Mouse (Mus musculus): ENCODE data around the gene Elk4. TPM values are rescaled to one million over a fixed set of nuclear protein-coding genes. Genes with fewer than 3 reads are reported as not detected.

Elk4 gene
- total and polyA plus RNA-seq, 3 experiments: 16.8 to 18.9 (median 17.4) TPM

DNA sequence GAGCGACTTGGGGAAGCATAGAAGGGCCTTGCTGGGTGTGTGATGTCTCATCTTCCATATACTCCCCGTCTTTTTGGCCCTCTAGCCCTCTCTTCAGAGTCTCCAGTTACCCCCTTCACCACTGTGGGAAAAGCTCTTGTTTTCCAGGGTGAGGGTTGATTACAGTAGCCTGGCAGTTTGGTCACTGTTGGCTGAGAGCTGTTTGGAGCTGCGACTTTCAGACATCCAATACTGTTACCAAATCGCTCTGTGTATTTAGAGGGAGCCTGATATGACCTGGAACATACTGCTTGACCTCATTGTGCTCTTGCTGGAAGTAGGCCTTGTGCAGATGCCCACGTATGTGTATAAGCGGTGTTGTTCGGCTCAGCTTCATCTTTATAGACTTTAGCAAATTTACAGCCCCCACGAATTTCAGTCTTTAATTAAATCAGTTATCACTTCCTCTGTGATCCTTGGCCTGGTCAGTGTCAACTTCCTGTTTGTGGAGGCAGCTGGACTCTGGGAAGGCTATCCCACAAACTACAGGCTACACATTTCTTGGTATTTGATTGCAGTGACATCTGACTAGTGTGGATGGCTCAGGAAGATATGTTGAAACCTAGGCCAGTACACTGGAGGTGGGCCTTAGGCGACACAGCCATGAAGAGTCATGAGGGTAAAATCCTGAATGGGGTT is 17.2 kb upstream of the Elk4 start:
- H3K27me3 ChIP-seq (replicated peaks): no peaks in the 10 kb centered on the region
- no peak overlapping the region for H3K4me2 ChIP-seq (ENCODE audit: insufficient read depth, low read depth, poor library complexity, severe bottlenecking)
- no peaks in the 10 kb centered on the region for H3K36me3 ChIP-seq (replicated peaks in 1 of 2; ENCODE audit: control insufficient read depth in 1 of 2, insufficient read depth in 1 of 2, low read length in 1 of 2)
- dilution Hi-C loops (cut with MboI; ENCODE audit: extremely low pct_ligation_motif_present, extremely low pct_unique_long_range_greater_than_20kb, low sequenced_read_pairs): no loop called here
- H3K4me1 ChIP-seq (ENCODE audit: control insufficient read depth in 1 of 2, insufficient read depth in 2 of 2): peaks cover 7 to 19% of the 10 kb centered on the region in 2 experiments
- H3K9me3 ChIP-seq (replicated peaks; ENCODE audit: low read length): no peaks in the 10 kb centered on the region
- in situ Hi-C loops (cut with MboI; ENCODE audit: low pct_ligation_motif_present, low pct_unique_long_range_greater_than_20kb, low sequenced_read_pairs): no loop called here
- TF ChIP-seq USF2 (conservative IDR thresholded peaks at IDR 0.05; ENCODE audit: low read depth, low read length) (no peak), RCOR1 (conservative IDR thresholded peaks at IDR 0.05; ENCODE audit: low read depth, low read length) (no peak), GABPA (IDR thresholded peaks at IDR 0.05; ENCODE audit: insufficient replicate concordance, low read depth, low read length) (no peak), POLR2A (IDR thresholded peaks at IDR 0.05; ENCODE audit: low read depth, low read length) (no peak), EP300 (IDR thresholded peaks at IDR 0.05; ENCODE audit: low read length) (no peak), ZC3H11A (IDR thresholded peaks at IDR 0.05; ENCODE audit: low read depth, low read length) (no peak), NRF1 (IDR thresholded peaks at IDR 0.05; ENCODE audit: low read depth, low read length) (no peak), ZKSCAN1 (IDR thresholded peaks at IDR 0.05; ENCODE audit: borderline replicate concordance, low read depth, low read length) (no peak), MAX (IDR thresholded peaks at IDR 0.05; ENCODE audit: low read length) (no peak), KAT2A (IDR thresholded peaks at IDR 0.05; ENCODE audit: insufficient replicate concordance, low read length) (no peak), CHD2 (IDR thresholded peaks at IDR 0.05; ENCODE audit: low read length) (no peak), POLR2AphosphoS2 (IDR thresholded peaks at IDR 0.05; ENCODE audit: low read depth, low read length) (no peak), TBP (conservative IDR thresholded peaks at IDR 0.05; ENCODE audit: low read depth, low read length) (no peak), ETS1 (conservative IDR thresholded peaks at IDR 0.05; ENCODE audit: low read depth, low read length) (no peak), SIN3A (IDR thresholded peaks at IDR 0.05; ENCODE audit: low read length) (no peak), PAX5 (IDR thresholded peaks at IDR 0.05; ENCODE audit: low read length) (no peak), MYC (IDR thresholded peaks at IDR 0.05; ENCODE audit: low read depth, low read length) (no peak), TCF12 (IDR thresholded peaks at IDR 0.05; ENCODE audit: low read depth, low read length) (no peak), RAD21 (IDR thresholded peaks at IDR 0.05; ENCODE audit: low read depth, low read length) (no peak)
- H3K4me3 ChIP-seq (replicated peaks in 1 of 3; ENCODE audit: low read depth in 2 of 3, low read length in 2 of 3, poor library complexity in 1 of 3): no peak overlapping the region
- no peaks in the 10 kb centered on the region for H3K79me2 ChIP-seq (replicated peaks; ENCODE audit: control insufficient read depth, extremely low read depth, insufficient read depth, poor library complexity, severe bottlenecking)
- no peak overlapping the region for H3K27ac ChIP-seq (ENCODE audit: insufficient read depth, low read depth)
- no peak for DNase-seq (ENCODE audit: extremely low read depth)
- no peak overlapping the region for H3K9ac ChIP-seq (ENCODE audit: insufficient read depth, low read depth)

DNA sequence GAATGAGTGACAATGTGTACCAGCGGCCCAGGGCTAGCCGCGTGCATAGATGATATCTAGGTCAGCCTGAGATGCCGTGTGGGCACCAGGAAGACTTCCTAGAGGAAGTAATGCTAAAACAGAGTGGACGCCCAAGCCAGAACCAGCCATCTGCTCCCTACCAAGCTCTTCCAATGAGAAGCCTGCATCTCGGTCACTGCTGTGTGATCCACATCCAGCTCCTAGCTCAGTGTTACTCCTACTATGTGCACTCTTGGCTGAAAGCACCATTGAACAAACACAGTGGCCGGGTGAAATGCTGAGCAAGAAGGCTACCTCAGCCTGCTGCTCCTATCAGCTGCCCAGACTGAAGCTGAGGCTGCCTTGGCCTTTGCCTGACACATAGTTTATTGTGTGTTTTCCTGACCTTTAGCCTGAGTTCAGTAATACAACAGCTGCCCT is 14.8 kb upstream of the Elk4 start:
- H3K79me2 ChIP-seq (replicated peaks; ENCODE audit: control insufficient read depth, extremely low read depth, insufficient read depth, poor library complexity, severe bottlenecking): no peaks in the 10 kb centered on the region
- no peak overlapping the region for H3K9ac ChIP-seq (ENCODE audit: insufficient read depth, low read depth)
- no peak overlapping the region for H3K4me2 ChIP-seq (ENCODE audit: insufficient read depth, low read depth, poor library complexity, severe bottlenecking)
- H3K27ac ChIP-seq (ENCODE audit: insufficient read depth, low read depth): no peak overlapping the region
- in situ Hi-C loops (cut with MboI; ENCODE audit: low pct_ligation_motif_present, low pct_unique_long_range_greater_than_20kb, low sequenced_read_pairs): no loop called here
- dilution Hi-C loops (cut with MboI; ENCODE audit: extremely low pct_ligation_motif_present, extremely low pct_unique_long_range_greater_than_20kb, low sequenced_read_pairs): no loop called here
- no peak for DNase-seq (ENCODE audit: extremely low read depth)
- H3K27me3 ChIP-seq (replicated peaks): no peaks in the 10 kb centered on the region
- H3K4me3 ChIP-seq (replicated peaks in 1 of 3; ENCODE audit: low read depth in 2 of 3, low read length in 2 of 3, poor library complexity in 1 of 3): no peak overlapping the region
- H3K36me3 ChIP-seq (replicated peaks in 1 of 2; ENCODE audit: control insufficient read depth in 1 of 2, insufficient read depth in 1 of 2, low read length in 1 of 2): no peaks in the 10 kb centered on the region
- 0 out of 2 replicates have a peak, but pooled peaks have one; percentile 21 for TF ChIP-seq ZKSCAN1 (IDR thresholded peaks at IDR 0.05; ENCODE audit: borderline replicate concordance, low read depth, low read length)
- TF ChIP-seq MAZ (IDR thresholded peaks at IDR 0.05; ENCODE audit: low read depth, low read length): no peak
- no peak for TF ChIP-seq IRF4 (IDR thresholded peaks at IDR 0.05; ENCODE audit: low read depth, low read length)
- TF ChIP-seq USF2 (conservative IDR thresholded peaks at IDR 0.05; ENCODE audit: low read depth, low read length): no peak
- TF ChIP-seq BHLHE40 (IDR thresholded peaks at IDR 0.05; ENCODE audit: low read depth, low read length): no peak
- no peak for TF ChIP-seq ELF1 (IDR thresholded peaks at IDR 0.05; ENCODE audit: low read depth, low read length)
- TF ChIP-seq TCF12 (IDR thresholded peaks at IDR 0.05; ENCODE audit: low read depth, low read length): no peak
- H3K4me1 ChIP-seq (ENCODE audit: control insufficient read depth in 1 of 2, insufficient read depth in 2 of 2): peaks cover 7 to 19% of the 10 kb centered on the region in 2 experiments
- no peaks in the 10 kb centered on the region for H3K9me3 ChIP-seq (replicated peaks; ENCODE audit: low read length)
